Mouse (Mus musculus) lung, adult 2 months (tissue): ENCODE results near the gene Draxin.

Experiments
- CTCF ChIP-seq: fragments of 200-500 bp; IDR thresholded peaks from 2 replicates; pipeline ENCODE4 v1.5.1; 2011; ENCODE audit warnings: mild to moderate bottlenecking, low read length, control low read depth; ENCODE audit not compliant: insufficient read depth
- POLR2A ChIP-seq: fragments of 200-500 bp; IDR thresholded peaks from 2 replicates; pipeline ENCODE4 v1.6.1; 2011; ENCODE audit warnings: low read depth, mild to moderate bottlenecking, control low read depth, low read length, borderline replicate concordance; ENCODE audit errors: extremely low read depth

- no peak for TF ChIP-seq POLR2A
- TF ChIP-seq CTCF, result no peak
These were observed 72.2 kb downstream of the Draxin start for GRCm38 (mm10) chr4:148058218-148058819.
